Mouse (Mus musculus) erythroid progenitor cell, adult 5-6 weeks (primary cell): Measurements from ENCODE around the gene Xdh. TPM values are rescaled to one million over a fixed set of nuclear protein-coding genes. Genes with fewer than 3 reads are reported as not detected.

Experiments
- total RNA-seq, 2 experiments: library from RNA; stranded (forward) in 1 of 2; stranded (reverse) in 1 of 2; fragments of 150-400 nt in 1 of 2; fragments of 186-747, 209-891 nt in 1 of 2; gene quantifications; 2 replicates each; pipeline versions ENCODE4 v1.2.3 to v1.2.4; 2015 to 2017; ENCODE audit warnings: low replicate concordance in 2 of 2

Xdh gene
- total RNA-seq, 2 experiments from 2014 or later, result 9.6 to 11.3 TPM

Other genes starting within 250 kb of the Xdh start
- gene Galnt14, start 239.7 kb downstream of the Xdh start, total RNA-seq (2015; ENCODE audit: low replicate concordance), result not detected in 2 replicates
- gene Galnt14, start 239.7 kb downstream of the Xdh start, total RNA-seq (2017; ENCODE audit: low replicate concordance), result not detected in 2 replicates
- 1.4 TPM in 1 of 2 replicates, not detected in the other for gene Ehd3, start 146.1 kb downstream of the Xdh start, total RNA-seq (2015; ENCODE audit: low replicate concordance)
- gene Ehd3, start 146.1 kb downstream of the Xdh start, total RNA-seq (2017; ENCODE audit: low replicate concordance), result 0.77 and 1.3 TPM in 2 replicates
- gene Srd5a2, start 97.7 kb upstream of the Xdh start, total RNA-seq (2015; ENCODE audit: low replicate concordance), result not detected in 2 replicates
- not detected in 2 replicates for gene Srd5a2, start 97.7 kb upstream of the Xdh start, total RNA-seq (2017; ENCODE audit: low replicate concordance)